Mouse (Mus musculus) adrenal gland, adult (tissue): Measurements from ENCODE around the gene Igfn1.

Experiments
- DNase-seq, 2 experiments: peaks; one replicate each; pipeline ENCODE4 v3.0.0; 2022 to 2023; ENCODE audit warnings: low spot score in 1 of 2; ENCODE audit not compliant: inconsistent age in 2 of 2

Gene Igfn1

DNA sequence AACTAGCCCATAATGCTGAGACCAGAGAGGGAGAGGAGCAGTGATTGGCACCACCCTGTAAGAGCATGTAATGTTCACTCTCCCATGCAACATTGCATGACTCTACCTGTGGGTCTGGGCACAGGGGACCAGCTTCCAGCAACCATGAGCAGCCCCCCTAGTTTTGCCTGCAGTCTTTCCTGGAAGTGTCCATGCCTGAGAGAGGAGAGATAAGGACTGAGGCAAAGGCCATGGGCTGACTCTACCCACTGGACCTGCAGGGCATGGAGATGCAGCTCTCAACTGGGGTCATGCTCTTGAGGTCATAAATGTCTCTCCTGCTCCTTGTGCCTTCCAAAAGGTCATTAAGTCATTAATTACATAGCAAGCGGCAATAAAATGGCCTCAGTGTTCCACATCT lies 70.1 kb downstream of the Igfn1 start:
- DNase-seq, result no peak

DNA sequence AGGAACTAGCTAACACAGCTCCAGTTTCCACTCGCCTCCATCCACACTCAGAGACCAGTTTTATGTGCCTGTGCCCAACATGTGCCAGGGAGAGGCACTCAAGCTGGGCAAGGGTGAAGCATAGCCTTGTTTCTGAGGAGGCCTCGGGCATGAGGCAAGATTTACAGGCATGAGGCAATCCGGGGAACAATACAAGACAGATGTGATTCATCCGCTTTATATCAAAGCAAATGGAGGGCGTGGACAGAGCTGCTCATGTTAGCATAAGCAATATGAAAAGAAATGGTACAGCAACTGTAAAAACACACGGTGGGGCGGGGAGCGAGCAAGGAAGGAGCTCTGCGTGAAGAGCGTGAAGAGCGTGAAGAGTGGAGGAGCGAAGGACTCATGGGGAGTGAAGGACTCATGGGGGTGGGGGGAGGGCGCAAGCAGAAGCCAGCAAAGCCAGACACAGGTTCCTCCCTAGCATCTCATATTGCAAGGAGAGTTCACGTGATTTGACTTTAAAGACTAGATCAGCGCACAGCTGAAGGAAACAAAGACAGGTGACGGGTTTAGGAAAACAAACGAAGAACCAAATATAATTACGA lies 72.3 kb downstream of the Igfn1 start:
- peak in 1 of 2 experiments; percentile 64 for DNase-seq

DNA sequence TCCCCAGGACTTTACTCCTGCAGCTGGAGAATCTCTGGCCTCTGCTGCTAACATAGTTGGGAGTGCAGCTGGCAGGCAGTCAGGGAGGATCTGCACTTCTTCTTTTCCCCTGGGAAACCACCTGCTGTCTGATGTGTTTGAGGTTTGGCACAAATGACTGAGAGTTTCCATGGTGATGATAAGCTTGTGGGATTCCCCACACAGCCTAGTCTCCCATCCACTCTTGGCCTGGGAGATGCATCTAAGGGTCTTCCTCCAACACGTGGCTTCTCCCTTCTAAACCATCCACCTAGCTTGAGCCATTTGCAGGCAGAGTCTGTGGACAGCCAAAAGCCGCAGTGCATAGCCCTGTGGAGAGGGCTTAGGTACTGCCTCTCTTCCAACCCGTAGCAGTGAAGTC lies 76.3 kb downstream of the Igfn1 start:
- no peak for DNase-seq

DNA sequence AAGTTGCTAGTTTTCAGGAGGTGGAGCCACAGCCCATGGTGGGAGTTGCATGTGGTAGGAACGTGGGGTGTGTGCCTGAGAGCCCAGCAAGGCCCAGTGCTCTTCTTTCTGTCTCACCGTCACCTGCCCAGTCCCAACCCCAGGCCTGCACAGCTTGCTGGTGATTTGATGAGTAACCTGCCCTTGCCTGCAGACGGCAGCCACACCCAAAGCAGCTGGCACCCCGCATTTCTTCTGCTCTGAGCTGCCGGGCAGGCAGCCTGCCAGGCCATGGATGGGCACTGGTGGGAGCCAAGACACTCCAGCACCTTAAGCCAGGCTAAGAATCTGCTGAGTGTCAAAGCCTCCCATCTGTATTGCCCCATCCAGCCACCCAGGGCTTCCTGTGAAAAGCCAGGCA lies 80.3 kb downstream of the Igfn1 start:
- no peak for DNase-seq

DNA sequence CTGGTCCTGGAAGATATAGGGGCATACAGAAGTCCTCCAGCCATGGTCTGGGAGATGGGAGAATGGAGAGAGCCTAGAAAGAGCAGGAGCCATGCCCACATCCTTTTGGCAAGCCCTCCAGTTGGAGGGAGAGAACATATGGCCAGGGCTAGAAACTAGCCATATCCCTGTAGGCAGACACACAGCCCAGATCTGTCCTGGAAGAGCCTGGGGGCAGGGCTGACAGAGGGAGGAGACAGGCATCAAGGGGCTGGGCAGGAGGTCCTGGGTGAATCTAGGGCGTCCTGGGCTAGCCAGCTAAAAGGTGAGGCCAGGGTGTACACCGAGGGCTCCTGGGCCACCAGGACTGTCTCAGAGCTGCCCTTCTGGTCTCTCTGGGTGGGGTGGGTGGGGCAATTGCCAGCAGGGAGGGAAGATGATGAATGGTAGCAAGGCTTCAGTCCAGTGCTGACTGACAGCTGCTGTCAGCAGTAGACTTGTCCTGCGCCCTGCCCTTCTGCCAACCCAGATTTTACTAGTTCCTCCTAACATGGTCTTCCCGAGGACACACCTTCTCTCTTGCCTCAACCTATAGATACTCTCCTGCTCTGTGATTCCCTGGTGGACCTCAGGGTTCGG lies 81.7 kb downstream of the Igfn1 start:
- no peak for DNase-seq

DNA sequence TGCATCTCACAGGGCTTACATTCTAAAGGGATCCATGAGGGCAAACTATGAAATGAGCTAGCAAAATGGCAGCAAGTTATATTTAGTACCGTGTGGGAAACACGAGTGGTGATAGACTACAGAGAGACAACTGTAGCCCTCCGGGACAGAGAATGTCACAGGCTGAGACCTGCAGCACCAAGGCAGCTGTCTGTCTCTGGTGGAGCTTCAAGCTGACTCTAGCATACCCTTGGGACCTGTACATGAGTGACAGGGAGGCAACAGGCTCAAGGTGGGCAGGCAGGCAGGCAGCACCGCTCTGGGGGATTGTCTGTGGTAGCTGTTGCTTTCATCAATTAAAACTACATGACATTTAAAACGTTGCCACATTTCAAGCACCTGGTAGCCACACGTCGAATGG lies 82.9 kb downstream of the Igfn1 start:
- no peak for DNase-seq

DNA sequence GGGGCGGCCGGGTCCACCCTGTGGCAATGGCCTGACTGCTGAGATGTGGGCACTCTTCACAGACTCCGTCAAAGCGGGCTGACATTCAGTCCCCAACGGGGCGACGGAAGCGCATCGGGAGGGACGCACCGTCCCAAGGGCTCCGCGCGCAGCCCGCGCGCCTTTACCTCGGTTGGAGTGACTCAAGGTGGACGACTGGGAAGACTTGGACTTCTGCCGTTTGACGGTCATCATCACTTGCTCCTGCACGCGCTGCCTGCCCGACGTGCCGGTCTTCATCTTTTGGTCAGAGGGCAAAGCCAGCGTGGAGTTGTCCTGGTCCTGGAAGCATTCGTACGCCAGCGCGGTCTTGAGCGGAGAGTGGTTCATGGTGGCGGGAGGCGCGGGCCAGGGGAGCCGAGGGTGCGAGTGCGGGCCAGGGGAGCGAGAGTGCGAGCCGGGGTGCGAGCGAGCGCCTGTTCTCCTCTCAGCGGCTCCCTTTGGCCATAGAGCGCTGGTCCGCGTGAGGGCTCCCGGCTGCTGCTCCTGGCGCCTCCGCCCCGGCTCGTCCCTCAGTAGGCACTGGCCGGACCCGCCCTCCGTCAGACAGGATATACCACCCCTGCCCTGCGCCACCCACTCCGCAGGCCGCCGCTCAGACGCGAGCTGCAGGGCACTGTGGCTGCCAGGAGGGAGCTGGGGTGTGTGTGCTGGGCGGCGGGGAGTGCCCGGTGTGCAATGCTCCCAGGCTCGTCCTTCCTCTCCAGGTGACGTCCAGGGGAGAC lies 87.3 kb downstream of the Igfn1 start, which contains the start of gene Pkp1:
Pkp1 (minus strand) TSS at position 564 of the 764 bp plus-strand sequence.
- DNase-seq, result no peak

DNA sequence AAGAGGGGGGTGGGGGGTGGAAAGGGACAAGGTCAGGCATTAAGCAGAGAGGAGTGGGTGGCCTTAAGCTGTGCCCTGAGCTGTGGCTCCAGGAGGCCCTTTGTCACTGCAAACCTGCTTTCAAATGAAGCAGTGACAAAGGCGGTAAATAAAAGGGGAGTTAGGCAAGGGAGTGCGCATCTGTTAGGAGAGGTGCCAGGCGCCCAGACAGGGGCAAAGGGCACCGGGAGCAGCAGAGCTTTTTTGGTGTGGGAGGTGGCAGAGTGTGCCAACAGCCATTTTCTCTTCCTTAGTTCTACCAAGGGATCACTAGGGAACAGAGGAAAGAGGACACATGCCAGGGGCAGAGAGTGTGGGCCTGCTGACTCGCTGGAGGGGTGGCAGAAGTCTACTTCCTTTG lies 88.9 kb downstream of the Igfn1 start:
- DNase-seq, result no peak

DNA sequence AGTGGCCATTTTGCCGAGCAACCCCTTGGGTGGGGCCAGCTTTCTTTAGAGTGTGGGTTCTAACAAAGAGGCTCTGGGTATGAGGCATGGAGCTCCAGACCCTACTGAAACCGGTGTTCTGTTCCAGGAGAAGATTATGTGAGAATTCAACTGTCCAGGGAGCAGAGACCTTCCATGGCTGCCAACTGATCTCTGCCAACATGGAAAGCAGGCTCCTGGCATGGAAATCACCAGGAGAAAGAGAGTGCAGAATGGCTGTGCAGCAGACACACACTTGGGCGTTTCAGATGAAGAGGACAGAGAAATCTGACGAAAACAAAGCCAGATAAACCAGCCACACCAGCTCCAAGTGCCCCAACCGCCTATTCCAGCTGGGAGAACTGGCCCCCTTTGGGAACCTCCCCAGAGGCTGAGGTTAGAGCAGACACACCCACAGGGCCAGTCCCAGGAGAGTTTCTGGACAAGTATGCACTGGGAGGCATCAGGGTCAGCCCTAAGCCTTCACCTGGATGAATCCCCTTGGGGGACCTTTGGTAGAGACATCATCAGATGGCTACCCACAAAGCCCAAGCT lies 89.6 kb downstream of the Igfn1 start:
- DNase-seq, result no peak

DNA sequence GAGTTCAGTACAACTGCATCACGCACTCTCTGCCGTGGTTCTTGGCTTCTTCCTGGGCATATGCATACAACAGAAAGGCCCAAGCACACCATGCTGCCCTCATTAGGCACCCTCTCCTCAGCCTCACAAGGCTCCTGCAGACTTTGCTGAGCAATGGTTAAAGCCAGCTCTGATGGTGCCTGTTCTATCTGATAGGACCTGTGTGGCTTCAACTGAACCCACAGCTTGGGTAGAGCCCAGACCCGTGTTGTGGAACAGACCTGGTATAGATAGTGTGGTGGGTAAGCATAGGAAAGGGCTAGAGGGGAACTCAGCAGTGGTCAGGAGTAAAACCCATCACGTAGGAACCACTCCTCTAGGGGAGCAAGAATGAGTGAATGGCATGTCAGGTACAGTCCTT lies 92.5 kb downstream of the Igfn1 start:
- no peak for DNase-seq

DNA sequence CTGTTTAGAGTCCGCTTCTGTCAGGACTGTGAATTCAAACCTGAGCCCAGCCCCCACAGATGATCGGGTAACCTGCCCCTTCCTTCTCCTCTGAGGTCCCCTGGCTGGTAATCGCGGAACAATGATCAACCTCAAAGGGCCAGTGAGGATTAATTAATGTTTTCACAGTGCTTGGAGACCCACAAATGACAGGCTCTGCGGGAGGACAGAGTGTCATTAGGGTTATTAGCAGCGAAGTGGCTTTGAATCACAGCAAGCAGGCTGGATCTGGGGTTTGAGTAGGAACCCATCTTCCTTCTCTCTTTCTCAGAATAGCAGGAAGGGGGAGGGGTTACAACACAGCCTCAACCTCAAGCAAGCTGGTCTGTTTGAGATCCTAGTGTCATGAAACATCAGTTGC lies 96.8 kb downstream of the Igfn1 start:
- no peak for DNase-seq

DNA sequence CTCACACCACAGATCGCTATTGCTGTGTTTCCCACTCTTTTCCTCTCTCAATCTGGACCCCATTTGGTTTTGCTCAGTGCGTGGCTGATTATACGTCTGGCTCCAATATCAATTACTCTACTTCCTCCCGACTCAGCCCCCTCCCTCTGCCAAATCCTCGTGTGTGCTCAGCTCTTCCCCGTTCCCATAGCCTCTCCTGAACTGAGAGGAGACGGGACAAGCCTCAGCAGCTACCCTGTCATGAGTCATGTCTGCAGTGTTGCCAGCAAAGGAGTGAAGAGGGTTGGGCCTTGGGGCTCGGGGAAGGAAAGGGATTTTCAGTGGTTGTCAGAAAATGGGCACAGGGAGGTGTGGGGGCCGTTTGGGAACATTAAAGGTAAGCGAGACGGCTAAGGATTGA lies 99.4 kb downstream of the Igfn1 start:
- no peak for DNase-seq
